Mouse (Mus musculus) heart, postnatal 25 days (tissue): ENCODE data around the gene Phldb1. TPM values are rescaled to one million over a fixed set of nuclear protein-coding genes. Genes with fewer than 3 reads are reported as not detected.

Source experiments
- DNase-seq: peaks from one replicate; pipeline ENCODE4 v3.0.0; 2022; ENCODE audit warnings: low spot score
- intact Hi-C: fragments of 180-260 bp; cut with DNase I; formaldehyde crosslinking; loops from one replicate; pipeline ENCODE4 v1.15.1; 2025
- total RNA-seq, 2 experiments: library from RNA; stranded (reverse); gene quantifications; 2 replicates each; pipeline ENCODE4 v1.2.3; 2021

The Phldb1 gene
- total RNA-seq, 2 experiments from 2014 or later: 115 to 121 TPM

DNA sequence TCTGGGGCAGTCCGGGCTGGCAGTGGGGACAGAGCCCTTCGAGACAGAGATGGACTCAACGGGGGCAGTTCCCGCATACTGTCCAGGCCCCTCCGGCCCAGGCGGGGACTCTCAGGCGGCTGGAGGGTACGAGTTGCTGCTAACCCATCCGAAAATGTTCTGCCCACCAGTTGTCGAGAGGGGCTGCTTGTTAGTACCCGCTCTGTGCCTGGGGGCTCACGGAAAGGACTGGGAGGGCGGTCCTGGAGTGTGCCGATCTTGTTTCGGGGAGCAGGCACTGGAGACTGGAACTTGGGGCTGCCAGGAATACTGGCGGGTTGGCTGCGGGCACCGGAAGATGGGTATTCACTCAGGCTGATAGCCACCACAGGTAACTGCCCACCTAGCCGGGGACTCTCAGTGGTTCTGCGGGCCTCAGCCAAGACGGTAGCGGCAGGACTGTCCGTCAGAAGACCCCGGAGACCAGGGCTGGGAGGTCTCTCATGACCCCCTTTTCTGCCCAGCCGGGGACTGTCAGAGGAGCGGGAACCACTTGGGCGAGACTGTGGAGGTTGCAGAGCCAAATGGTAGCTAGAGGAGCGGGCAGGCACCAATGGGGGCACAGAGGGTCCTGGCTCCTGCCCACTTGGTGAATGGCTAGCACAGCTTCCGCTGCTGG is 19.2 kb downstream of the Phldb1 start:
- intact Hi-C loops: no loop called here

DNA sequence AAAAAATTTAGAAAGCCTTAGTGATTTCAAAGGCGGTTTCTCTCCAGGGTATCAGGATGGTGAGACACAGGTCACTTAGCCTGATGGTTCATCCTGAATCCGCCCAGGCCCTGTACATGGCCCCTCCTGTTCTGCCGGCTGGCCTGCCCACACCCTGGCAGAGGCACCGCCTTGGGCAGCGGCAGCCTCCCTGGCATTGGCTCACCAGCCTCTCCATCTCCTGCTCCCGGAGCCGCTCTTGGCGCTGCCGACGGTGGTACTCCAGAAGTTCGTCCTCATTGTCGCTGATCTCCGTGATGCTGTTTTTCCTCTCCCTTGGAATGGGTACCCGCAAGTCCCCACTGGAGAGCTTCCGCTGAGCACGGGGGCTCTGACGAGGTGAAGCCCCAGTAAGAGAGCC is 19.9 kb downstream of the Phldb1 start:
- intact Hi-C loops: no loop called here
- DNase-seq: no peak

More for the DNA sequence above, 19.2 kb downstream of the Phldb1 start:
- DNase-seq: no peak

DNA sequence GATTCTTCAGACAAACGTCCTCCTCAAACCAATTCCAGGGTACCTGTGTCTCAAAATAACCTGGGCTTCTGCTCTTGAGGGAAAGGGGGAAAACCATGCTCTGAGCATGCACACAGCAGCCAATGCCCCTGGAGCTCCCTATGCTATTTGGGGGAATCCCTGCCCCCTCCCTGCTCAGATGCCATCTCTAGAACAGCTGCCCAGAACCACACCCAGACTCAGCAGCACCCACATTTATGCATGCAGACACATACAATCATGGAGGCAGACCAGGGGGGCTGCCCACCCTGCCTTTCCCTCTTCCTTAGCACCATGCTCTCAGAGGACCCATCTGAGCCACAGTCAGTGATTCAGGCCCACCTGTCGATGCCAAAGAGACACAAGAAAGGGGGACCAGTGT is 21.4 kb downstream of the Phldb1 start:
- DNase-seq: no peak
- intact Hi-C loops: no loop called here

DNA sequence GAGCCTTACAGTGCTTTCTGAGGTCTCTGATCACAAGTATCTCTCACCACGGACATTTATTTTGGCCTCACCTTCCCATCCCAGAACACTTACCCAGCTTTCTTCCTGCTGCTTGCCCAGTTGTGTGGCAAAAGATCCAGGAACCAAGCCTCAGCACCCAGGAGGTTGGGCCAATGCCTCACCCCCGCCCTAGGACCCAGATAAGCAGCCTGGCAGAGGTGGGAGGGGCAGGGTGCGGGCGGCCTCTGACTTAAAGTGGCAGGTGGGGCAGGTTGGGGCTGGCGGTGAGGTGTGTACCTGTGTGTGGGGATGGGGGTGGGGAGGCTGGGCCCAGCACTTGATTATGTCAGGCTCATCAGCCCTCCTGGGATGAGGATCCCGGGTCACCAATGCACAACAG is 21.9 kb downstream of the Phldb1 start:
- no peak for DNase-seq
- intact Hi-C loops: no loop called here

DNA sequence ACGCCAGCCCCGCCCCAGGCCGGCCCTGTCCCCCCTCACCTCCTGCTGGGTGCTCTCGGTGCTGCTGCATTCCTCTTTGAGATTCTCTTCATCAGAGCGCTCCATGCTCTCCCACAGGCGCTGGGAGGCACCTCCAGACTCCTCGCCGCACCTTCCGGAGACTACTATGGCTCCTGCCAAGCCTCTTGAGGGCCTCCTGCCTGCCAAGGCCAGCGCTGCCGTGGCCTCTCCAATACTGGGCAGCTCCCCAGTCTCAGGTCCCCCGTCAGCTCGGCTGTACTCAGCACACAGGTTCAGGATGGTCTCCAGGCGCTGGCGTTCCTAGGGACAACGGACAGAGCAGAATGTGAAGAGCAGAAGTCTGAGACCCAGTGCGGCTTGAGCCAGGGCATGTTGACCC is 23.4 kb downstream of the Phldb1 start:
- intact Hi-C loops: no loop called here
- no peak for DNase-seq

DNA sequence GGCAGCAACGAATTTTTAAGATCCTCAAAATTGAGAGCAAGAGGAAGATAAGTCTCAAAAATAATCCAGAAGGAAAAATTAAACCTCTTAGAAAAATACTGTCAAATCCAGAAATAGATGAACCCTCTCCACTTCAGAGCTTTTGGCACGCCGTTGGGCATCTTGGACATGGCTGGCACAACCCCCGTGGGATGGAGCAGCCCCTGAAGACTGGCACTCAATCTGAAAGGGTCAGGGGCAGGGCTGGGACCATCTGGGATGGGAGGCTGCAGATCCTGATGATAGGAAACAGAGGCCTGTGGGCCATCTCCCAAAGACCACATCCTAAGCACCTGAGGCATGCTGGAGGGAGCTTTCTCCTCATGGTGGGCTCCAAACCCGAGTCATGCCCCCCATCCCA is 24.8 kb downstream of the Phldb1 start:
- intact Hi-C loops: no loop called here
- DNase-seq: no peak

DNA sequence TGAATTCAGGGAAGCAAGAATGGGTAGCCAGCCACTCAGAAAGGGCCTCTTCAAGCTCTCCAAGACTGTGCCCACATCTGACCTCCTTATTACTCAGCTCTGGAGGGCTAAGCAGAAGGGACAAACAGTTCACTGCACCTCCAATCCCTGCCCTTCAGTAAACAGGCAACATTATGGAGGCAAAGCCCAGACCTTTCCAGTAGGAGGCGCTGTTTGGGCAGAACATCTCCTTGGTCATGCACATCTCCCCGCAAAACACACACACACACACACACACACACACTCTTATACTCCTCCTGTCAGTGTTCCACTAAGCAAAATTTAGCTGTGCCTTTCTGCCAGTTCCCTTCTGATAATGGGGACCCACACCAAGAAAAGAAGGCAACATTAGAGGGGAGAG is 25.4 kb downstream of the Phldb1 start:
- intact Hi-C loops: loop anchor here (5.0 kb wide), 1 partner anchor 38 kb away; no protein-coding TSS in a partner anchor
- DNase-seq: no peak

DNA sequence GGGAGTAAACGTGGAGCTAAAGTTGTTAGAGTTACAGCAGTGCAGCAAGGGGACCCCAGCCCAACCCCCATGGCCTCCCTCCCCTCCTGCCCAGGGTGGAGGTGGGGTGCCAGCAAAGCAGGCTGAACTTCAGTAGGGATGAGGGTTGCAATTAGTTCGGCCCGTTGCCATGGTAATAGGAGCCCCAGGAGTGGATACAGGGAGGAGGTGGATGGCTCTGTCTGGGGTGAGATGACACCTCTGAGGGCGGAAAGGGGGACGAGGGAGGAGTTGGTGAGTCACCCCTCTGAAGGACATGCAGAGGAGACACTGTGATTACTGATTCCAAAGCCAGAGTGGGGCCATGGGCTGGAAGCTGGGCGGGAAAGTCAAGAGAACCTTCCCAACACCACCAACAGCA is 26.1 kb downstream of the Phldb1 start:
- DNase-seq: no peak
- intact Hi-C loops: loop anchor here (5.0 kb wide), 1 partner anchor 38 kb away; no protein-coding TSS in a partner anchor

DNA sequence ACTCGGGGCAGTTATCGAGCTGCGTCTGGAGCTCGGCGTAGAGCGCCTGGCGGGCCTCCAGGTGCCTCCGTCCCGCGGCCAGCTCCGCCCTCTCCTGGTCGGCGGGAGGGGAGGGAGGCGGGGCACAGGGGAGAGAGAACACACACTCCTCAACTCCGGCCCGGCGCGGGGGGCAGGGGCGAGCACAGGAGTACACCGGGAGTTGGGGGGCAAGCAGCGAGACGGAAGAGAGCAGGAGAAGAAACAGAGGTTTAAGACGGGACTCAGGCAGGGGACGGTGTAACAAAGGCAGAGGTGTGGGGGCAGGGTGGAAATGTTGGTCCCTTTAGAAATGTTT is 26.6 kb downstream of the Phldb1 start:
- intact Hi-C loops: loop anchor here (5.0 kb wide), 1 partner anchor 39 kb away; no protein-coding TSS in a partner anchor
- peak; percentile 61 for DNase-seq

DNA sequence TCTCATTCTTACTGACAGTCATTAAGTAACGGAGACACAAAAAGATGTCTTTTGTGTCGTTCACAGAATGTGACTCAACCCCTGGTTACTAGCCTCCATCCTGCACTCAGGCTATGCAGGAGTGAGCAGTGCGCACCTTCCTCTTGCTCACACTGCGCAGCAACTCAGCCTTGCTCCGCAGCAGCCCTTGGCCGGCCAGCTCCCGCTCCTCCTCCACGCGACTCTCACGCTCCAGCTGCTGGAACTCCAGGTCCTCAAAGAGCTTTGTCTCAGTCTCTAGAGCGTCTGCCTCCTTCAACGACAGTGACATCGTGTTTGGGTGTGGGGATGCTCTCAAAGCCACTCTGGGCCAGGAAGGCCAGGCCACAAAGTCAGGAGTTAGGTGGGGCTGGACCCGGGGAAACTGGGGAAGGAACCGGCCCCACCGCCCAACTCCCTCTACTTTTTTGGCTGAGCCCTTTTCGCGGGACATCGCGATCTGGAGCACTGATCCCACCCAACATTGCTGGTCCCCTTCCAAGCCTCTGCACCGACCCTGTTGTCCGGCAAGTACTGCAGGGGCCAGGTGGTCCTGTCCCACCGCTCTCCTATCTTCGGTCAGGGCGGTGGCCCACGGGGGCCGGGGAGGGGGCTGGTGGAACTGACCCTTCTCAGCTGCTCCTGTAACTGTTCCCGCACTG is 27.1 kb downstream of the Phldb1 start:
- intact Hi-C loops: loop anchor here (5.0 kb wide), 1 partner anchor 39 kb away; no protein-coding TSS in a partner anchor
- no peak for DNase-seq

DNA sequence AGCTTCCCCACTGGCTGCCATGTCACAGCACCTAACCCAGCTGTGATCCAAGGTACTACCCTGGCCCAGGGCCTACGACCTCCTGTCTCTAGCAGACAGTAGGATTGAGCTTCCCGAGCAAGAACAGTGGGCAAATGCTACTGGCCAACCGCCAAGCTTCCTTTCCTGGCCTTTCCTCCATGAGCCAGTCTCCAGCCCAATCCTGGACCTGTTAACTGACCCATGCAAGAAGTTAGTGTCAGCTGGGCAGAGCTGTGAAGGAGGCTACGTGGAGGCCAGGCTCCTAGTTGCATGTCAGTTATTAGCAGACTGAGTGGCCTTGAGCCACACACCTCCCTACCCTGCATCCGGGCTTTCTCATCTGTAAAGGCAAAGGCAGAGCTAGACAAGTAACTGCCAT is 35.3 kb downstream of the Phldb1 start:
- intact Hi-C loops: no loop called here
- no peak for DNase-seq

DNA sequence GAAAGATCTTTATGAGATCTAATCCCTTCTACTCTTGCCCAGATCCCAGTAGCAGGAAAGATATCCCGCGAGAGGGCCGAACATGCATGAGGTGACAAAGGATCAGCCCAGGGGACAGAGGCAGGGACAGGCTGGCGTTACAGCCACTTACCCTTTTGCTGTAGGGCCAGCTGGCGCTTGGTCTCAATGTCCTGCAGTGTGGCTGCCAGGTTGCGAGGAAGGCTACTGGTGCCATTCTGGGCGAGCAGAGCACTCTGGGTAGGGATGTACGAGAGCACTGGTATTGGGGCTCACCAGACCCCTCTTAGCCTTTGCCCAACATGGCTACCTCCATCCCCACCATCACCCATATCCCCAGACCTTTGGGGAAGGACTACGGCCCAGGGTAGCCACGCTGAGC is 35.8 kb downstream of the Phldb1 start:
- DNase-seq: no peak
- intact Hi-C loops: no loop called here

DNA sequence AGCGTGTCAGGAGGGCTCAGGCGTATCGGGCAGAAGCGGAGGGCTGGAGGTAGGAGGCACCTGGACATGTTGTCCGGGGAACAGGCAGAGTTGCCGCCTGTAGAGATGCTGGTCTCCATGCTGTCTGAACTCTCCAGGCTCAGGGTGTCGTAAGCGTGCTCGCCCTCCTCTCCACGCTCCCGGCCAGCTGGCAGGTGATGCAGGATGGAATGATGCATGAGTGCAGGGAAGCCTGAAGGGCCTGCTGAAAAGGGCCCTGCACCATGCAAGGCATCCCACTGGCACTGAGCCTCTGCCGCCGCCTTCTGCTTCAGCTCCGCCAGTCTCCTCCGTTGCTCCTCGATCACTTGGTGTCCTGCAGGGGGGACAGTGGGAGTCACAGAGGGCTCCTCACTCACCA is 37.1 kb downstream of the Phldb1 start:
- intact Hi-C loops: no loop called here
- no peak for DNase-seq

DNA sequence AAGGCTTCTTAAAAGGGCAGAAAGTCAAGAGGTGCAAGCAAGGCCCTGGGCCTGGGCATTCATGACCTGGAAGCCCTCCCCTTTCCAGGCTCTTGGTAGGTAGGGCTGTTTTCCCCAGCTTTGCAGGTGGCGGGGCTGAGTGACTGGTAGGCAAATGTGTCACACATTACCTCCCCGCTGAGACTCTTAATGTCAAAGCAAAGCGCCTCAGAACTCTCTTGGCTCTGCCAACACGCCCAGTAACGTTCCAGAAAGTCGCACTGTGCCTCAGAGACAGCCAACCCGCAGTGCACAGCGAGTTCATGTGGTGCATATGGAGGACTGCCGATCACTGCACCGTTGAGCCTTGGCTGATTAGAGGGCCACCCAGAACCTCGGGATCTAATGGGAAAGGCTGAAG is 41.9 kb downstream of the Phldb1 start:
- intact Hi-C loops: loop anchor here (5.0 kb wide), 1 partner anchor 39 kb away; no protein-coding TSS in a partner anchor
- no peak for DNase-seq

DNA sequence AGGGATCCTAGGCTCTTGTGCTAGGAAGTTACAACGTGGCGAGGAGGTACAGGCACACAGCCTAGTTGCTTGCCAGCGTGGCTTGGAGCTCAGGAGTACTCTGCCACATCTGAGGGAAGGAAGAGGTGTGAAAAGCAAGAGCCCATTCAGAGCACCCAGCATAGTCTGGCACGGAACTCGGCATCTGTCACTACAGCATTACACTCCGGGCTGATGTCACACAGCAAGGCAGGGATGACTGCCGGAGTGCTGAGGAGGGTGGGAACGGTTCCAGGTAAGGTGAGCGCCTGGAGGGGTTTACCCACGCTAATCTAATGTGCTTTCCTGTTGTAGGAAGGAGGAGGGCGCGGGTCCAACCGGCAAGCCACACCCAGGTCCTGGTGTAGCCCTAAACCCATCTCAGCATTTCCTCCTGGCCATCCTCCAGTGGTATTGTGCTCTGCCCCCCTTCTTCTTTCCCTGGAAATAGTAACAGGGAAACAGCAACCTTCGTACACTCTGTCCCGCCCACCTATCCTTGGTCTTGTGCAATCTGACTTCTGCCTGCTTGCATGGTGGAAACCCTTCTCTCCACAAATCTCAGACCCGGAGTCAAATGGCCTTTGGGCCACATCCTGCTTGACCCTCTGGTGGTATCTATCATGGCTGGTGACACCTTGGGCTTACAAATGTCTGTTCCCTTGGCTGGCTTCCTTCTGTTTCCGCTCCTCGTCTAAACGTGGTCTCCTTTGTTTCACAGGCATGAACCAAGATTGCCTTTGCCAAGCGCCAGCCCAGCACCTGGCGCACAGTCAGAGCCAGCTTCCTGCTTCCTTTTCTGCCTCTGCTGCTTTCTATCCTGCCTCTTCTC is 43.1 kb downstream of the Phldb1 start:
- intact Hi-C loops: loop anchor here (5.0 kb wide), 1 partner anchor 40 kb away; no protein-coding TSS in a partner anchor
- DNase-seq: peak; percentile 59

DNA sequence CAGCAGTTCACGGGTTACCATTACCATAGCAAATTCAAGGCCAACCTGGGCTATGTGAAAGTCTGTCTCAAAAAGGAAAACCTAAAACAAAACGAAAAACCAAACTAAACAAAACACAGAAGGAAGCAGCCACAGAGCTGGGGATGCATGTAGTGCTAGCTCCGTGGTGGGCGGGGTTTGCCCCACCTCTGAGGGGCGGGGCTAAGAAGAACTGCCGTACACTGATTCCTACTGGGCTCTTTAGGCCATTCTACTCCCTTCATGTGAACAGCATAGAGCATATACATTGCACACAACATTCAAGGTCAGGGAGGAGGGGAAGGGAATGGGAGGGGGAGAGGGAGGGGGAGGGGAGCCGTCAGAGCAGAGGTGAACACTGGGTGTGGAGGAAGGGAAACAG is 44.4 kb downstream of the Phldb1 start:
- intact Hi-C loops: loop anchor here (5.0 kb wide), 1 partner anchor 42 kb away; no protein-coding TSS in a partner anchor

DNA sequence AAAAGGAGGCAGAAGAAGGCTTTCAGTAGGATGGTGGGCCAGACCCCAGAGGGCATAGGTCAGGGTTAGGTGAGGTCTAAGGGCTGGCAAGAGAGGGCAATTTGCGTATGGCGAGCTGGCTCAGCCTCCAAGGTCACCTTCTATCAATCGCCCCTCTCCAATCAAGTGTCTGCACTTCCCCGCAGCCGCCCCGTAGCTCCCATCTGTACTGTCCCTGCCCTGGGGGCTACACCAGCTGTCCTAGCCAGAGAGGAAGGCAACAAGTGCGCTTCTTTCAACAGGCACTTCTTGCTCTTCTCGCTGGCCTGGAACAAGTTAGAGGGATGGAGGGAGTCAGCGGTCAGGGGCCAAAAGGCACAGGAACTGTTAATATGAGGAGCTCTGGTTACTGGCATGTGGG is 47.0 kb downstream of the Phldb1 start:
- intact Hi-C loops: no loop called here
- no peak for DNase-seq

More for the DNA sequence above, 44.4 kb downstream of the Phldb1 start:
- no peak for DNase-seq

DNA sequence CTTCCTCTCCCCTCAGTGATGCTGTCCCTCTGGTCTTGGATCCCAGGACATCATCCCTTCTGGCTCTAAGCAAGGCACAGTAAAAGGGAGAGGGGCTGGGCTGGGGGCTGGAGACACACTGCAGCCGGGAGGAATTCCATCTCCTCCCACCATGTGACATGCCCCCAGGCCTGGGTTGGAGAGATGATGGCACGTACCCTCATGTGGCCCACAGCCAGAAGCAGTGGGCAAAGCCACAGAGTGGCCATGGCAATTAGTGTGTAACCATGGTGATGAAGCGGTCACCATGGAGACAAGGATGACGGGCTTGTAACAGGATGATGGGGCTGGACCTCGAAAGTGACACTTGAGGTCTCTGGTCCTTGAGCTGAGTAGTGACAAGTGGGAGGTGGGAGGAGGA is 48.4 kb downstream of the Phldb1 start:
- intact Hi-C loops: no loop called here
- no peak for DNase-seq

DNA sequence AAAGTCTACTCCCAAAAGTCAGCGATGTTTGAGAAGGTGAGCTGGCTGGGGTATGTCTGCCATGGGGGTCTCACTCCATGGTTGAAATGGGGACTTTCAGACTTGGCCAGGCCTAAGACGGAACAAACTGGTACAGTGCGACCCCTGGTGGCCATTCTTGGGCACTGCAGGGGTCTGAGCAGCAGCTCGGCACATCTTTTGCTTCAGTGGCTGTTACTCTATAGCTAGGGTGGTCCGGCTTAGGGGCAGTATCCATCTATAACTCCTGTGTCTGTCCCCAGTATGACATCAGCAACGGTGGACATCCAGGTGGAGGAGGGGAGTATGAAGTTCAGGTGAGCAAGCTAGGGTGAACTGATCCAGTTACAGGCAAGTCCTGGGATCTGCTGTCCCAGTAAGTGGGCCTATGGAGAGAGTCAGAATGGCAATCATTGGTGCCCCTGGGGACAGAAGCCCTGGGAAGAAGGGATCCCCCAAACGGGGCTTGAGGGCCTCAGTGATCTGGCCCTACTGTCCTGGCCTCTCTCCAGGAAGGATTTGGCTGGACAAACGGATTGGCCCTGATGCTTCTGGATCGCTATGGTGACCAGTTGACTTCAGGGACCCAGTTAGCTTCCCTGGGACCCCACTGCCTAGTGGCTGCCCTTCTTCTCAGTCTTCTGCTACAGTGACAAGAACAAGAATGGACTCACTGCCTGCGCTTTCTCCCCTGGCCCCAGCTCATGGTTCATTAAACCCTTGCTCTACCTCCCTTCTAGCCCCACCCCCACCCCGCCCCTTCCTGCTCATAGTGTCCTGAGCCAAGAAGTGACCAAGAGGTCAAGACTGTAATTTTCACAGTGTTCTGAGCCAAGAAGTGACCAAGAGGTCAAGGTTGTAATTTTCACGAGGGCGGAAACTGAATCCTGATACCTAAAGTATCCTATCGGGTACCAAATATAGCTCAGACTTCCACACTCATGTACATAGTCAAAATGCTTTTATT is 49.4 kb downstream of the Phldb1 start:
- DNase-seq: no peak
- intact Hi-C loops: loop anchor here (1.0 kb wide), 1 partner anchor 30 kb away; no protein-coding TSS in a partner anchor
